Mouse (Mus musculus) kidney, adult 2 months (tissue): Measurements from ENCODE around the gene Tomm20.

ENCODE experiments used
- CTCF ChIP-seq: fragments of 200-500 bp; conservative IDR thresholded peaks from 2 replicates; pipeline ENCODE4 v1.5.1; 2011; ENCODE audit warnings: low read depth, mild to moderate bottlenecking, control low read depth, low read length, moderate library complexity, mixed read lengths; ENCODE audit not compliant: insufficient read depth, insufficient read length
- POLR2A ChIP-seq: fragments of 200-500 bp; IDR thresholded peaks from one replicate; pipeline ENCODE4 v1.6.1; 2011; ENCODE audit warnings: low read depth, low read length, control low read depth

DNA sequence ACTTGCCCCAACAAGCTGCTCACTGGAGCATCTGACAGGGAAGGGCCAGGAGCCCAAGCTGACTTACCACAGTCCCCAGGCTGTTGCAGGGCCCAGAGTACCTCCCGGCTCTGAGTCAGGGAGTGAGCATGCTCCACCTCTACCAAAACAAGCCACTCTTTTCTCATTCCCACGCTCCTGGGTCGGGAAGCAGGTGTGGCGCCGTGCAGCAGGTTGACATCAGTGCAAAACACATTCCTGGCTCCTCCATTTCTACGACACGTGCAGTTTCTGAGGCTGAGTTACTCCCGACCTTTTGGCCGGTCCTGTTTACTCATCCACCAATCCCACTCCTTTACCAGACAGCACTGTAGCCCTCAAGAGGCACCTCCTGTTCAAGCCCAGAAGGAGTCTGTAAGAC, 37.7 kb downstream of the Tomm20 start:
- TF ChIP-seq CTCF (no peak), POLR2A (no peak)
